Mouse (Mus musculus) lung, postnatal 4 days (tissue): Measurements from ENCODE around the gene Cdrt4.

Source experiments
- DNase-seq, 2 experiments: peaks; one replicate each; pipeline ENCODE4 v3.0.0; 2021

Gene Cdrt4

GRCm38 (mm10) chr11:62943538-62943937, 7.5 kb upstream of the Cdrt4 start:
- no peak for DNase-seq

- DNase-seq = no peak
Observed at GRCm38 (mm10) chr11:62945514-62945913, 5.5 kb upstream of the Cdrt4 start.

DNA sequence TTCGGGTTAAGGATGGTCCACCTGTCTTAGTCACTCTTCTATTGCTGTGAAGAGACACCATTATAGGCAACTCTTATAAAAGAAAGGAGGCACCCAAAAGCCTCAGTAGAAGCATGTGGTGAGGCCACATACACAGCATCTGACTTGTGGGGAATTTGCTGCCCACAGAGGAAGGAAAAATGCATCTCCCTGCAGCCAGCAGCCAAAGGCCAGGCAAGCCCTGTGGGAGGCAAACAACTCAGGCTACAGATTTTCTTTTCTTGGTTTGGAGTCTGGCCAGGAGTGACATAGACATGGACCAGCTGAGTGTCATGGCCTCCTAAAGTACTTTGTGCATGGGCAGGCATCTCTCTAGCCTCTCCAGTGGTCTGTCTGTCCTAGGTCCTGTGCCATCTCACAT, 1.4 kb upstream of the Cdrt4 start:
- DNase-seq = peak; percentile 34 to 58

- DNase-seq = peak; percentile 55 to 76
Observed at GRCm38 (mm10) chr11:62954766-62955165, 3.8 kb downstream of the Cdrt4 start.

GRCm38 (mm10) chr11:62955186-62955585, 4.2 kb downstream of the Cdrt4 start:
- DNase-seq = no peak

DNA sequence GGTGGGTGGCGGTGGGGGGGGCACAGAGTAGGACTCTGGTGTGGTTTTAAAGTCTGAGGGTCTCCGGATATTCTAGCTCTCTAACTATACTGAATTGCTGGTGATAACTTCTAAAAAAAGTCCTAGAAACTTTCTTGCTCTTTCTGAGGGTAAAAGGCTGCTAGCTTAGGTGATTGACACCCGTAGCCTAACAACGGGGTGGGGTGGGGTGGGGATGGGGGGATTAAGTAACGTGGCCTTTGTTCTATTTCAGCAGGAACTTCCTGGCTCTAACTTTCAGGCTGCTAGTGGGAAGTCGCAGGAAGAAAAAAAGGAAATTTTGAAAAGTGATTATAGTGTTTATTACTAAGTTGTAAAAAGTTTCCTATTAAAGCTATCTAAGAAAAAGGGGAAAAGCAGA, 4.8 kb downstream of the Cdrt4 start:
- no peak for DNase-seq

DNA sequence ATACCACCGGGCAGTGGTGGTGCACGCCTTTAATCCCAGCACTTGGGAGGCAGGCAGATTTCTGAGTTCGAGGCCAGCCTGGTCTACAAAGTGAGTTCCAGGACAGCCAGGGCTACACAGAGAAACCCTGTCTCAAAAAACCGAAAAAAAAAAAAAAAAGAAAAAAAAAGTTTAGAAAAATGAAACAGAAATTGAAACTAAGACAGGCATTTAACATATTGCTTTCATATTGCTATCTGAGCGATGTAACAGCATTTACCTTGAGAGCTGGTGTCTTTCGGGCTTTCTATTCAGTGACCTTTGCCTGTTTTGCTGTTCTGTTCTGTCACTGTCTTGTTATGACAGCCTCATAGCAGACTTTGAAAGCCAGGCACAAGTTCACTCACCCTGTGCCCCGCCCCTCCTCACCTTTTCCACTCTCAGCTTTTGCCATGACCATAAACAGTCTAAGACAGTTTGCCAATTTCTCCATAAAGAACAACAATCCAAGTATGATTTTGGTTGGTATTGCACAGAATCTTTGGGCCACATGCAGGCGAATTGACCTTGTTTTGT, 6.7 kb downstream of the Cdrt4 start:
- no peak for DNase-seq

GRCm38 (mm10) chr11:62963292-62963691, 12.3 kb downstream of the Cdrt4 start:
- no peak for DNase-seq

DNA sequence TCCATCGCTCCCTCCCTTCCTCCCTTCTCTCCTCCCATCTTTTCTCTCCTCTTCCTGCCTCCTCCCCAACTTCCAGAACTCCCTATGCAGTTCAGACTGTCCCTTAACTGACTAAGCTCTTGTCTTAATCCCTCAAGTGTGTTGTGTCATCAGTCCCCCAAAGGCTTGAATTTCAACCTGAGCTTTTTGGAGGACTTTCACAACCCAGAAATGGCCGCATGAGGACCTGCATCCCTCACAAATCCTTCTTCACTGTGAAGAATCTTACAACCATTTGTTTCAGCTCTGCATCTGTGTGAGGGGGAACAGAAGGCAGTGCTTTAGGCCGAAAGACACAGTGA, 15.4 kb downstream of the Cdrt4 start:
- no peak for DNase-seq

GRCm38 (mm10) chr11:62966765-62967633, 16.0 kb downstream of the Cdrt4 start:
- DNase-seq = peak; percentile 66 to 74

DNA sequence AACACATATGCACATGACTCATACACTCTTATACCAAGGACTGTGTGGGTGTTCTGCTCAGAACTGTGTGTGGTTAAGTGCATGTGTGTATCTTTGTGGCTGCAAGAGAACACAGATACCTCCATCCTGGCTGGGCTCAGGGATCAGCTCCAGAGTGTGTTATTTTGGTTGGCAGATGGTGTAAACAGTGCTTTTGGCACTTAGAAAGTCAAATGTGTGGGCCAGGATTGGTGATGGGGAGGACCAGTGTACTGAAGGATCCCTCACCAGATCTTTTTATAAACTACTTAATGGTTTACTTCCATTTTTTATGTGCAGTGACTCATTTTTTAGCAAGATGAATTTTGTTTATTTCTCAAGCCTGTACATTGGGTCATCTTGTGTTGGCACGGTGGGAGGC, 26.2 kb downstream of the Cdrt4 start:
- no peak for DNase-seq

DNA sequence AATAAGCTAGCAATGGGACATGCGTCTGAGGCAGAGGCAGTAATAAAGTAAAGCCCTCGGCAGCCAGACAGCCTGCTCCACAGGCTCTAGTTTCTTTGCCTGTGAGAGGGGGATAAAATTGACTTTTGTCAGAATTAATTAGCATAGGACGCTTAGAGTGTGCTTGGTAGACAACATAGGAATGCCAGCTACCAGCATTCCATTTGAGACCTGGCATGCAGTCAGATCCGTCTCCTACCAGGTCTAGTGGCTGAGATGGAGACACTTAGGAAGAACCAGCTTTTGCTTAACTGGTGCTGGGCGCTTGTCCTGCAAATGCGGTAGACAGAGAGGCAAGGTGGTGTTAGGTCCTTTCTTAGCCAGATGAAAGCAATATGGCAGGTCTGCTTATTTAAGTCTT, 27.9 kb downstream of the Cdrt4 start:
- peak in 1 of 2 experiments; percentile 46 for DNase-seq

GRCm38 (mm10) chr11:62981729-62982128, 30.7 kb downstream of the Cdrt4 start:
- DNase-seq = no peak

DNA sequence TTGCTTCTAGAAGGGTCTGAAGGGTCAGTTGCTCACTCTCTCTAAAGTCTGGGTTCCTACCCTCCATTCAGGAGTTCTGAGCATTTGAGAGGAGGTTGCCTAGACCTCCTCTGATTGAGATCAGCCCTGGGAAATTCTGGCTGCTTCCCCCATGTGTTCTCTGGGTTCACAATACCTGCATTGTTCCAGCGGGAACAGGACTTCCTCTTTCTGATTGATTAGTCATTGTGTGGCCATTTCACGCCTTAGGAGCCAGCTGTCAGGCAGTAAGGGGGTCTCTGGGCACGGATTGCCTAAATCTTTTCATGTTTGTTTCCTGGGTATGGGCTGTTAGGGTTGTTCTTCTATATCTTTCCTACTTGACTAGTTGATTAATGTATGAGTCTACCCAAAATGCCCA, 32.8 kb downstream of the Cdrt4 start:
- DNase-seq = no peak

DNA sequence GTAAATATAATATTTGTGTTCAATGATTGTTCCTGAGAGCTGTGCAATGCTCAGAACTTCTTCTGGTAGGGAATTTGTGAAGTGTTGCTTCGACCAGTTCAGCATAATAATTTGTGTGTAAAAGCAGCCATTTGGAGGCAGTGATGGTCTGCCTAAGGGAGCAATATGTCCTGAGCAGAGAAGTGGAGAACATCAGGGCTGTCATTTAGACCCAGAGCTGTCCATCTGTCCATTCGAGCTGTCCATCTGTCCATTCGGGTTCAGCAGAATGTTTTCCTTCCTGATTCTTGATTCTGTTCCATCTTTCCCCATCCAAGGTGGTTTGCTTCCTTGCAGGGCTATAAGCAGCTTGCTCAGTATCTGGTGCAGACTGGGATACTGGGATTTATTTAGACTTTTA, 33.4 kb downstream of the Cdrt4 start:
- no peak for DNase-seq

GRCm38 (mm10) chr11:62985075-62985474, 34.1 kb downstream of the Cdrt4 start:
- DNase-seq = no peak

DNA sequence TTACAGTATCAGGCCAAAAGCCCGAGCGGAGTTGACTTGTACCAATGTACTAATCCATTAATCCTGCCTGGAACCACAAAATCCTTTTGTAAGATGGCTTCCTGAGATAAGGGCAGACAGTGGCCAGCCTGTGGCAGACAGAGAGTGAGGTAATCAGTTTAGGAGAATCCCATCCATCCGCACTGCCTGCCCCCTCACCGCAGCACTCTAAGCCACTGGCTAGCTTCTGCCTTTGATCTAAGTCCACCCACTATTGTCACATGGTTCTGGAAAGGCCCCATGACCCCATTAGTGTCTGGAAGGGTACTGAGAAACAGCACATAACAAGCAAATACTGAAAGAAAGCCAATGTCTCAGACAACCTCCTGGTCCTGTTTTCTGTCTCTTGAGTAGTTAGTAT, 35.6 kb downstream of the Cdrt4 start:
- DNase-seq = no peak

DNA sequence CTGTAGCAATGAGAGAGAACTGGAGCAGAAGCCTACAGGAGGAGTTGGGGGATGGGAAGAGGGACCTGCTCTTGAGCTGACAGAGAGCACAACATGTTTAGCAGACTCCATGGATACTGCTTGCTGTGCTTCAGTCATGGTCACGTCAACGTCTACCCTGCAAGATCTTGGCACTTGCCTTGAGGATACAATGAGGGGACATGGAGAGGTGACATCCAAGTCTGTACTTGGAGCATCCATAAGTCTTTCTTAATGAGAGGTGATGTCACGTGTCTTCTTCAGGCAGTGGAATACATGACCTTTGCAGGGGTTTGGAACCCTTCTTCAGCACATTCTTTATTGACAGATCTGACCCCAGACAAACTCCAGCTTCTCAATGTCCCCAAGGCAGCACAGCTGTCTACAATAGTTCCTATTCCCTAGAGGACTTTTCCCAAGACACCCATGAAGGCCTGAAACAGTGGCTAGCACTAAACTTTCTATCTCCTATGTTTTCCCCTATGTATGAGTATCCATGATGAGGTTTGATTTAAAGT, 39.2 kb downstream of the Cdrt4 start:
- no peak for DNase-seq

DNA sequence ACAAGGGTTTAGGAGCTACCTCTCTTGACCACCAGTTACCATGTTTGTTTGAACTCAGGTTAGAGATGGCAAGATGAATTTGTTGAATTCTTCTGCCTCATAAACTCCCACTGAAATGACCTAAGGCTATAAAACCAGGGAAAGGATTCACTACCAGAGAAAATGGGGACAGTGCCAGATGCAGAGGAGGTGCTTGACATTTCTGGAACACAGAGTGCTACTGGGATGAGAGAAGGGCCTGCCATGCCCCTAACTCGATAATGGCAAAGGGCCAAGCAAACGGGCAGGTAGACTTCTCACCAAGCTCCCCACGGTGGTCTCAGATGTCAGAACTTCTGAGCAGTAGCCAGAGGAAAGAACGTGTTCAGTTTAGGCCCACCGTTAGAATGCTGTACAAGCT, 39.8 kb downstream of the Cdrt4 start:
- no peak for DNase-seq

DNA sequence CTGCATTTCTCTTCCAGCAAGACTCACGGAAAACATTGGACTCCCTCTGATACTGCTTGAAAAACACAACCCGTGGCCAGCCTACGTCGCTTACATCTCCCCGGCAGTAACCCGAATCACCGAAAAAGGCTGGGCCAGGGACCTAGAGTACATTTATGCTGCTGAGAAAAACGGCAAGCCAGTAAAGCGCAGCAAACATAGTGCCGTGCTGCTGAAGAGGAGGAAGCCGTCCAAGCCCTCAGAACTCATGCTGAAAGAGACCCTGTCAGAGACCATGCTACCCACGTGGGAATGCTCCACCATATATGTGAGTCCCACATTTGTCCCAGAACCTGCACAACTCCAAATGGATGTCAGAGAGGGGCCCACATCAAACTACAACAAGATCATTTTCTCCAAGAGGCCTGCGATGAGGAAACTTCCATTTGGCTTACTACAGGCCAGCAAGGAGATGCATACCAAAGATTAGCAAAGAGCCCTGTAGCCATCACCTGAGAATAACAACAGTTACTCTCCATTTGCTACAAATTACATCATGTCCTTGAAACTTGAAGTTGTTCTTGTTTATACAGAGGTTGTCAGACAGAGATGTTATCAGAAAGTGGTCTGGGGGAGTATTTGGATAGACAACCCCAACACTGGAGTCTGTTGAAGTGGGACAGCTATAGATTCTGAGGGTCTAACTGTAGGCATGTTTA, 41.7 kb downstream of the Cdrt4 start:
- no peak for DNase-seq

- DNase-seq = peak in 1 of 2 experiments; percentile 17
Observed at GRCm38 (mm10) chr11:62995066-62995754, 44.2 kb downstream of the Cdrt4 start.

- DNase-seq = peak; percentile 31 to 43
Observed at GRCm38 (mm10) chr11:62995755-62996521, 44.9 kb downstream of the Cdrt4 start.
